Mouse (Mus musculus): Measurements from ENCODE around the gene Cpa1.

Gene Cpa1

DNA sequence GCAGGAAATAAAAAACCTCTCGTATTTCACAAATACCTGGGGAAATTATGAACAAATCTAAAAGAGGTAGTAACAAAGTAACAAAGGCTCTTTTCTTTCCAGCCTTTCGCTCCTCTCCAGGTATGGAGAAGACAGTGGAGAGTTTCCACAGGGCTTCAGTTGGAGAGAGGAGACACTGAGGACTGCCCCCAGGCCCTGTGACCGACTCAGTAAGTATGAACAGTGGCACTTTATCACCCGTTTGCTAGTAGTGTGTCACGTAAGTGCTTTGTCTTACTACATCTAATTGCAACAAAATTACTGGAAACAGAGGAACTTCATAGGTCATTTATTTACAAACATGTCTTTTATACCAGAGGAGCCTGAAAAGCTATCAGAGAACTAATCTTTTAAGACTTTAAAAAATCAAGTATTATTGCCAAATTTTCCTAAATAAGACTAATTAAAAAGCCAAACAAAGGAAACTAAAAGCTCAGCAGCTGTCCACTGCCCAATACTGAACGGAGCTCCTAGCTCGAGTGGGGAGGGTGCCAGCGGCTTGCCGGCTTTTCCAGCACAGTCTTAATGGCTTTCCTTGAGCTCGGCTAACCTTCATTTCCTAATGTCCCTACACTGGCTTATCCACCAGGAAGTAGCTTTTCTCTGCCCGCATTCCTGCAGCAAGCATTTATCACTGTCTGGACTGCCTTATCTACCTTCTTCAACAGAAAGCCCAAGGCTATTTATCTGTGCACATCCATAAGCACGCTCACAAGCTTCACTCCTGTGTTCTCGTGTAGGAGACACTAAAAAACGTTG lies 34.9 kb downstream of the Cpa1 start:
- no peak for DNase-seq (ENCODE audit: low spot score in 2 of 2)

DNA sequence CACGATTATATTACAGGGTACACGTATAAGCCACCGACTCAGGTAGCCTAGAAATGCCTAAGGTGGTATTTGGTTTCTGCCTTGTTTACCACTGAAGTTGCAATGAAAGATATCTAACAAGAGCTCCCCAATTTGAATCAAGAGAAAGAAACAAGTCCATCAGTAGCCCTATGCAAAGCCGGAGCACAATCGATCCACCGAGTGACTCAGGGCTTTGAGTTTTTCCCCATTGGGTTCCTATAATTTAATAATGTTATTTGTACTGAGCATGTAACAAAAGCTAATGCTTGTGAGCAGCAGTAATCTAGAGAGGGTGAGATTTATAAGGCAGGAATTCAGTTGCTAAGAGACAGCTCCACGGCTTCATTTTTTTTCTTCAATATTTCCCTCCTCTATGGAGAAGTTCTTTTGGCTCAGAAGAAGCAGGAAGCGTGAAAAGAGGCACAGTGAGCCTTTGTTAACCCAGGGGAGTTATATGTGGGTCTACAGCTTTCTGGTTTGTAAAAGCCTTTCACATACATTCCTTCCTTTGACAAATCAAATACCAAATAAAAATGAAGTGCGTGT lies 35.8 kb downstream of the Cpa1 start:
- DNase-seq (ENCODE audit: low spot score in 2 of 2), result no peak

DNA sequence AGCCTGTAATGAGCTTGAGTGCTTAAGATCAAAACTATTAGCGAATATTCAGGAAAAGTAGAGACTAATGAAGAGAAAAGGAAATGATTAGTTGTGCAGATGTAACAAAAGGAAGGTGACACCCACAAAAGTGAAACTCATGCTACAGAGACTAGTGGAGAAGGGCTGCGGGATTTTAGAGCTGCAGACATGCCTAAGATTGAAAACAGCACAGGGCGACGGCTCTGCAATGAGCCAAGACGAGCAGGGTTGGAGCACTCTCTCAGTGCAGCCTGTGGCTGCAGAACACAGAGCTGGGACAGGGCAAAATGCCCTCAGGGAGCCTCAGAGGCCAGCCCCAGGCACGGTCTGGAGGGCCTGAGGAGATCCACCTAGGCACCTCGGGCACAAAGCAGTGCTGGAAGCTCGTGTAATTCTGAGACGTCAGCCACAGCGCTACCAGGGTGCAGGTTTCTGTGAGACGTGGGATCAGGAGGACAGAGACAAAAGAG lies 36.3 kb downstream of the Cpa1 start:
- DNase-seq (ENCODE audit: low spot score in 2 of 2), result peak; percentile 38 to 43

DNA sequence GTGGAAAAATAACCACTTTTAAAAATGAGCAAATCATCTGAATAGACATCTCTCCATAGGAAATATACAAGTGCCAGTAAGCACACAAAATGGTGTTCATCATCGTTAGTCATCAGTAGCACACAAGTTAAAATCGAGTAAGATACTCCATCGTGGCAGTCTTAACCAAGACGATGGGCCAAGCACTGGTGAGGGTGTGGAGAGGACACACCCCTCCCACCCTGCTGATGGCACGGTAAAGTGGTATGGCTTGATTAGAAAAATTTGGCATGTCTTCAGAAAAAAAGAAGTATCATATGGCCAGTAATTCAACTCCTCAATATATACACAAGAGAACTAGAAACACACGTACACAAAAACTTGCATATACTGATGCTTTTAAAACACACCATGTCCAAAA lies 37.5 kb downstream of the Cpa1 start:
- no peak for DNase-seq (ENCODE audit: low spot score in 2 of 2)

GRCm38 (mm10) chr6:30677591-30677990 lies 38.6 kb downstream of the Cpa1 start:
- DNase-seq (ENCODE audit: low spot score in 2 of 2), result no peak

- no peak for DNase-seq (ENCODE audit: low spot score in 2 of 2)
Measured at GRCm38 (mm10) chr6:30678482-30678881, 39.5 kb downstream of the Cpa1 start.

DNA sequence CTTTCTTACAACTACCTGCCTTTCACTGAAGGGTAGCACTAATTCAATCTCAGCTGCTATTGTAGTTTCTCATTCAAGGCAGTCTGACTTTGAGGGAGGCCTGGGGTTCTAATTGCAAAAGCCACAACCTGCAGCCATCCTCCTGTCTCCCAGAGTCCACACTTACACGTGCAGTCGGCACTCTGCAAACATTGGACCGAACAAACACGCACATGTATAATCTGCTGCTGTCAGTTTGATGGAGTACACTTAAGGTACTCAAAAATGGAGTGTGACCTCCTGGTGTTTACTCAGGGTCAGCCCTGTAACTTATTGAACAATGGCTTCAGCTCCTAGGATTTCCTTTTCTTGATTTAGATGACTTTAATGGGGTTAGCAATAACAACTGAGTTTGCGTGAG lies 40.5 kb downstream of the Cpa1 start:
- DNase-seq (ENCODE audit: low spot score in 2 of 2), result no peak

GRCm38 (mm10) chr6:30680442-30680841 lies 41.4 kb downstream of the Cpa1 start:
- DNase-seq (ENCODE audit: low spot score in 2 of 2), result no peak

- DNase-seq (ENCODE audit: low spot score in 2 of 2), result peak; percentile 37 to 51
Measured at GRCm38 (mm10) chr6:30681935-30682900, 43.2 kb downstream of the Cpa1 start.

- DNase-seq (ENCODE audit: low spot score in 2 of 2), result no peak
Measured at GRCm38 (mm10) chr6:30684570-30684969, 45.6 kb downstream of the Cpa1 start.

DNA sequence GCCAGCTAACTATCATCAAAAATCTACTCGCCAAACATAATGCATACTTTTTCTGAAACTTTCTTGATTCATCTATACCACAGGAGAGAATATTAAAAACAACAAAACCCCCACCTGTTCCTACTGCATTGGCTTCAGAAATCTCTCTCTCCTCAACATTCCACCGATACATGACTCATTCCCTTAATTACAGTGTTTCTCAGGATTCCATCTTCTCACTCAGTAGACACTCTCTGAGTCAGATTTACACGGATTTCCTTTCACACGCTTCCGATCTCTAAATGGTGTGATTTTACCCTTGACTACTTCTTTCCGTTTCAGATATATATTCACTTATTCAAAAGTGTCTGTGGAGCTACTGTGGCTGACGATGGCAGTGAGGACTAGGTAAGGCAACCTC lies 48.2 kb downstream of the Cpa1 start:
- no peak for DNase-seq (ENCODE audit: low spot score in 2 of 2)

DNA sequence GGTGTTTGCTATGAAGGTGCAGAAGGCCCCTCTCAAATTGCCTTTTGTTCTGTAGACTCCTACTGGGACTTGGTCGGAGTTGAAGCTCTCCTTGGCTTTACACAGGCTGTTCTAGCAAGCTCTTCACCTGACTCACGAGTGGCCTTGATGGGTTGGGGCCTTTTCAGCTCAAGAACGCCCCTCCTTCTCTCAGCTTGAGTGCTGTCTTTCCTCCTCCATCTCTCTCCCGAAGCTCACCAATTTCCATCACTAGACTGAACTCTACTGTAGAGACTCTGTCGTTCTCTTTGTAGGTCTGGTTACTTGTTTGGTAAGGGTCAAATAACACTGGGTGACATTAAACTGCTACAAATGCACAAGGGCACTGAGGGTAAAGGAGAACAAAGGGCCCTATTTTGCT lies 53.8 kb downstream of the Cpa1 start:
- DNase-seq (ENCODE audit: low spot score in 2 of 2), result no peak

DNA sequence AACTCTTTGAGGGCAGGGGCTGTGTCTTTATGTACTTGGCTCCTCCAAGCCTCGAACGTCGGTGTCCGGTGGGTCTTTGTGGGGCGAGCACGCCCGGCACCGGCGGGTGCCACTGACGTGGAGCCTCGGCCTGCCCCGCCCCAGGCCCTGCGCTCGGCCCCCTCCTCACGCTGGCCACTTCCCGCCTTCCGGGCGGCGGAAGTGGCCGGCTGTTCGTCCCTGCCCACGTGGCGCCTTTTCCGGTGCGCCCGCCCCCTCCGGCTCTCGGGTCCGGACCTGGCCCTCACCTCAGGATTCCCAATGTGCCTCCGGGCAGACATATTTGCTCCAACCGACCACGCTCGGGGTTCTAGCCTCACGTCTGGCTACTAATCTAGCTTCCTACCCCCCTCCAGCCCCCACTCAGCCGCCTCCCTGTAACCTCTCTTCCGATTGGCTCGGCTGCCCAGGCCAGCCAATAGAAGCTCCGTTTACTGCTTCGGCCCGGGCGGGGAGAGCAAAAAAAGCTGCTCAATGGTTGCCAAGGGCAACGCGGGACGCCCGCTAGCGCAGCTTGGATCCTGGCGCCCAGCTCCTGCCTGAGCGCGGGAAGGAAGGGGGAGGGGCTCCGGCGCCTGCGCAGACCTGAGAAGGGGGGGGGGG lies 54.5 kb downstream of the Cpa1 start, which contains the start of gene Cep41:
Cep41 (minus strand) TSS at position 400 of the 642 bp plus-strand sequence.
- peak; percentile 98 for DNase-seq (ENCODE audit: low spot score in 2 of 2)

GRCm38 (mm10) chr6:30694209-30694608 lies 55.2 kb downstream of the Cpa1 start:
- peak in 1 of 2 experiments; percentile 33 for DNase-seq (ENCODE audit: low spot score in 2 of 2)

All from right cerebral cortex, adult 2 months (tissue).